Mouse (Mus musculus): ENCODE results near the gene Otub2. TPM values are rescaled to one million over a fixed set of nuclear protein-coding genes. Genes with fewer than 3 reads are reported as not detected.

Gene Otub2
- polyA plus RNA-seq (2012; rRNA removed) = 13.4 and 16.0 TPM in 2 replicates

GRCm38 (mm10) chr12:103388505-103389347 lies at the start of gene Otub2:
Gene Otub2 (plus strand): TSS chr12:103388682.

GRCm38 (mm10) chr12:103355746-103356414 lies 32.6 kb upstream of the Otub2 start, which contains the start of gene Asb2:
Gene Asb2 (minus strand): TSS chr12:103356001.

GRCm38 (mm10) chr12:103407720-103408119 lies 19.2 kb downstream of the Otub2 start, which contains the start of gene 9330161L09Rik:
Gene 9330161L09Rik (minus strand): TSS chr12:103407820.

GRCm38 (mm10) chr12:103425729-103426470 lies 37.4 kb downstream of the Otub2 start, which contains the start of gene Ddx24:
Gene Ddx24 (minus strand): TSS chr12:103425830.

GRCm38 (mm10) chr12:103433986-103434731 lies 45.7 kb downstream of the Otub2 start, which contains the start of gene Ifi27:
Gene Ifi27 (plus strand): TSS chr12:103434211.

GRCm38 (mm10) chr12:103443524-103443923 lies 55.0 kb downstream of the Otub2 start, which contains the start of gene Ifi27l2a:
Gene Ifi27l2a (minus strand): TSS chr12:103443680.

Other genes with a start within 250 kb of the Otub2 start
- 0.10 TPM in 1 of 2 replicates, not detected in the other for gene Prima1, start 146.5 kb upstream of the Otub2 start, polyA plus RNA-seq (2012; rRNA removed)
- gene Fam181a, start 77.7 kb upstream of the Otub2 start, polyA plus RNA-seq (2012; rRNA removed) = not detected in 2 replicates
- 3.0 and 4.0 TPM in 2 replicates for gene Asb2, start 32.7 kb upstream of the Otub2 start, polyA plus RNA-seq (2012; rRNA removed)
- 0.14 and 0.20 TPM in 2 replicates for gene 9330161L09Rik, start 19.1 kb downstream of the Otub2 start, polyA plus RNA-seq (2012; rRNA removed)
- 23.5 and 28.4 TPM in 2 replicates for gene Ddx24, start 37.1 kb downstream of the Otub2 start, polyA plus RNA-seq (2012; rRNA removed)
- gene Ifi27, start 45.5 kb downstream of the Otub2 start, polyA plus RNA-seq (2012; rRNA removed) = 14.0 and 33.2 TPM in 2 replicates
- 6.2 and 8.6 TPM in 2 replicates for gene Ifi27l2a, start 55.0 kb downstream of the Otub2 start, polyA plus RNA-seq (2012; rRNA removed)
- gene Ifi27l2b, start 68.5 kb downstream of the Otub2 start, polyA plus RNA-seq (2012; rRNA removed) = not detected in 2 replicates
- 0.95 and 1.2 TPM in 2 replicates for gene Ppp4r4, start 143.6 kb downstream of the Otub2 start, polyA plus RNA-seq (2012; rRNA removed)
- gene Serpina10, start 242.8 kb downstream of the Otub2 start, polyA plus RNA-seq (2012; rRNA removed) = 25.2 and 27.9 TPM in 2 replicates

All from liver, embryonic 14 days (tissue).